Mouse (Mus musculus): ENCODE data around the gene Zmiz1. TPM values are rescaled to one million over a fixed set of nuclear protein-coding genes. Genes with fewer than 3 reads are reported as not detected.

The Zmiz1 gene
- polyA plus RNA-seq, 1 experiment from 2014 or later = 57.0 TPM

DNA sequence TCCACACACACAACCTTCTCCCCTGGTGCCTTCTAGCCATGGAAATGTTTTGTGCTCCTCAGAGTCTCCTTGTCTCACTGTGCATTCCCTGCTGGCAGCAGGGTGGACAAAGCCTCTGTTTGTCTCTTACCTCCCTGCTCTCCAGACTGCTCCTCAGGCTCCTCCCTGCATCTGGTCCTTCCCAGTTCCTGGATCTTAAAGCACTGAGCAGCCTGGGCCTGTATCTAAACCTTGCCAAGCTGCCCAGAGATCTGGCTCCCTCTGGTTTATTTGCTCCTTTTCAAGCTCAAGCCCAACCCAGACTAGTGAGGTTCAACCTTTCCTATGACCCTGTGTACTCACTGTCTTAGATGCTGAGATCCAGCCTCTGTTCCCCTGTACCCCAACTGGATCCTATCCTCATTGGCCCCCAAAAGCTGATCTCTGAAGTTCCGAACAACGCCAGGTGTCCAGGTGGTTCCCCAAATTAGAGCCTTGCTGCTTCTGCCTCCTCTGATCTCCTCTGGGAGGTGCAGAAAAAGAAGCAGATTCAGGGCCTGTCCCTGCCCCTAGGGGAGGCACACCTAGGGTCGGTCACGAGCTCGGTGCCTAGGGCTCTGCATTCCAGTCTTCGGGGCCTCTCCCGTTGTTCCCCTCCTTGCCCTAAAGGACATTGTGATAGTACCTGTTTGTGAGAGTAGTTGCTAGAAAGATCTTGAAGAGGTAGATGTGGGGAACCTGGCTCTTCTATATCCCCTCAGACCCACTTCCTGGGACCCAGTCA lies 171.8 kb downstream of the Zmiz1 start:
- peaks cover 2% of the 10 kb centered on the region for H3K36me3 ChIP-seq (ENCODE audit: control insufficient read depth, insufficient read depth, low read length)
- 0 out of 2 replicates have a peak overlapping the region, but pooled peaks have one; percentile 5 for H3K27ac ChIP-seq (ENCODE audit: low read depth, low read length)

GRCm38 (mm10) chr14:25631481-25631880 lies 172.5 kb downstream of the Zmiz1 start:
- no peak overlapping the region for H3K9ac ChIP-seq (ENCODE audit: low read depth, low read length)
- H3K4me2 ChIP-seq (replicated peaks; ENCODE audit: low read depth, low read length) = no peak overlapping the region
- WGBS = 86% methylated on average over 6 of the region's 6 CpGs
- H3K27ac ChIP-seq (ENCODE audit: low read depth, low read length) = no peak overlapping the region
- H3K9me3 ChIP-seq (ENCODE audit: control insufficient read depth, low read length) = no peaks in the 10 kb centered on the region
- H3K4me1 ChIP-seq (replicated peaks; ENCODE audit: control insufficient read depth, insufficient read depth, low read length) = peaks cover 3% of the 10 kb centered on the region; the same call in 1 of the 2 replicates
- H3K4me3 ChIP-seq (ENCODE audit: low read depth, low read length) = no peak overlapping the region
- no peaks in the 10 kb centered on the region for H3K27me3 ChIP-seq (ENCODE audit: control insufficient read depth, insufficient read depth, low read length)
- no peak for ATAC-seq (ENCODE audit: low FRiP score)
- peaks cover 7% of the 10 kb centered on the region for H3K36me3 ChIP-seq (ENCODE audit: control insufficient read depth, insufficient read depth, low read length)
- no peak for DNase-seq (ENCODE audit: low spot score)

More for the DNA sequence above, 171.8 kb downstream of the Zmiz1 start:
- no peaks in the 10 kb centered on the region for H3K27me3 ChIP-seq (ENCODE audit: control insufficient read depth, insufficient read depth, low read length)
- no peak overlapping the region for H3K9ac ChIP-seq (ENCODE audit: low read depth, low read length)
- peaks cover 3% of the 10 kb centered on the region; the same call in 1 of the 2 replicates for H3K4me1 ChIP-seq (replicated peaks; ENCODE audit: control insufficient read depth, insufficient read depth, low read length)
- no peak overlapping the region for H3K4me2 ChIP-seq (replicated peaks; ENCODE audit: low read depth, low read length)
- no peak overlapping the region for H3K4me3 ChIP-seq (ENCODE audit: low read depth, low read length)
- no peaks in the 10 kb centered on the region for H3K9me3 ChIP-seq (ENCODE audit: control insufficient read depth, low read length)
- no peak for DNase-seq (ENCODE audit: low spot score)
- 95% methylated on average over 7 of the region's 7 CpGs for WGBS
- no peak for ATAC-seq (ENCODE audit: low FRiP score)

DNA sequence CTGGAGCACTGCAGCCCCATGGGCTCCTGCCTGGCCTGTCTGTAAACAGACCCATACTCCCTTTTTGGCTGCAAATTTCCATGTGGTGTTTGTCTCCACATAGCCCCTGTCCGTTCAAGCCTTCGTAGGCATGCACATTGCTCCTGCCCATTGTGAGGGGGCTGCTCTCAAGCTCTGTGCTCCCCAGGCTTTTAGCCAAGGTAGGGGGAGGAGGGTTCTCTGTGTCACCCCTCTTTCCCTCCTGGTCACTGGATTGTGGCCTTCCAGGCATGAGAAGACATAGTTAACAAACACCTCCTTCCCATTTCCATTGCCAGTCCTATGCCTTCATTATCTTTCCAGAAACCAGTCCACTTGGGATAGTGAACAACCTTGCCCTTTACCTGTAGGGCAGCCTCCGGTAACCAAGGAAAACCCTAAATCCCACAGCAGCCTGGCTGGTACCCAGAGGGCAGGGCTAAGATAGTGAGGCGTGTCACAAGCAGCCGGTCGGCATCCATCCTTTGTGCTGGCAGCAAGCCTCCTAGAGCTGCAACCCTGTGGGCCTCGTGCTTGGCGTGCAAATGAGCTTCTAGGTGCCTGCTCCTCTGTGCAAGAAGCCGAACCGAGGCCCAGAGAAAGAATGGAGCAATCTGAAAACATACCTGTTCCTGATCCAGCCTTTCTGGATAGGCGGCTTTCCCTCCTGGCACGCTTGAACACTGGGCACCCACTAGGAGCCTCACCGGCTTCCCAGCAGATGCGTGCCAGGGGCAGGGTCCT lies 174.7 kb downstream of the Zmiz1 start:
- no peak for ATAC-seq (ENCODE audit: low FRiP score)
- H3K4me2 ChIP-seq (replicated peaks; ENCODE audit: low read depth, low read length) = no peak overlapping the region
- DNase-seq (ENCODE audit: low spot score) = no peak
- H3K27ac ChIP-seq (ENCODE audit: low read depth, low read length) = peak overlapping the region; percentile 25; the same call in 1 of the 2 replicates
- H3K4me3 ChIP-seq (ENCODE audit: low read depth, low read length) = no peak overlapping the region
- H3K9me3 ChIP-seq (ENCODE audit: control insufficient read depth, low read length) = no peaks in the 10 kb centered on the region
- peaks cover 16% of the 10 kb centered on the region for H3K36me3 ChIP-seq (ENCODE audit: control insufficient read depth, insufficient read depth, low read length)
- H3K9ac ChIP-seq (ENCODE audit: low read depth, low read length) = no peak overlapping the region
- 77% methylated on average over 14 of the region's 14 CpGs for WGBS
- H3K4me1 ChIP-seq (replicated peaks; ENCODE audit: control insufficient read depth, insufficient read depth, low read length) = peaks cover 3% of the 10 kb centered on the region; the same call in 1 of the 2 replicates
- no peaks in the 10 kb centered on the region for H3K27me3 ChIP-seq (ENCODE audit: control insufficient read depth, insufficient read depth, low read length)

DNA sequence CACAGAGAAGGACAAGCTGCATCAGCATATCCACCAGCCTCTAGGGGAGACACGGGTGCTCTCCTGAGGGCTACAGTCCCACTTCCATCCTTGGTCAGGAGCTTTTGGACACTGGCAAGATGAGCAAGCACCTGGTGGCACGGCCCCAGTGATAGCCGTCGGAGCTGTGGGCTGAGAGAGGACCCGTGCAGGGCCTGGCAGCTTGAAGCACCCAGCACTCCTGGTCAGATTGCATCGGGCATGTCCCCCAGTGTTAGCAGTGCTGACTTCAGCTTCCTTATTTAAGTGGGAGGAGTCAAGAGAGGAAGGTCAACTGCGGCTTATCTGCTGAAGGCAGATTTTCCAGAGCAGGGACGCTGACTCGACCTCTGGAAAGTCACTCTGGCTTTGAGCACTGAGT lies 175.3 kb downstream of the Zmiz1 start:
- Histone ChIP-seq H3K4me3 (ENCODE audit: low read depth, low read length) (no peak overlapping the region), H3K27me3 (ENCODE audit: control insufficient read depth, insufficient read depth, low read length) (no peaks in the 10 kb centered on the region), H3K27ac (ENCODE audit: low read depth, low read length) (0 out of 2 replicates have a peak overlapping the region, but pooled peaks have one; percentile 18), H3K36me3 (ENCODE audit: control insufficient read depth, insufficient read depth, low read length) (peaks cover 16% of the 10 kb centered on the region), H3K9me3 (ENCODE audit: control insufficient read depth, low read length) (no peaks in the 10 kb centered on the region), H3K4me1 (replicated peaks; ENCODE audit: control insufficient read depth, insufficient read depth, low read length) (peaks cover 3% of the 10 kb centered on the region; the same call in 1 of the 2 replicates), H3K9ac (ENCODE audit: low read depth, low read length) (no peak overlapping the region), H3K4me2 (replicated peaks; ENCODE audit: low read depth, low read length) (no peak overlapping the region)
- 79% methylated on average over 9 of the region's 9 CpGs for WGBS
- ATAC-seq (ENCODE audit: low FRiP score) (no peak), DNase-seq (ENCODE audit: low spot score) (no peak)

GRCm38 (mm10) chr14:25635746-25636145 lies 176.8 kb downstream of the Zmiz1 start:
- Histone ChIP-seq H3K27ac (ENCODE audit: low read depth, low read length) (no peak overlapping the region; the same call in 1 of the 2 replicates), H3K36me3 (ENCODE audit: control insufficient read depth, insufficient read depth, low read length) (peaks cover 16% of the 10 kb centered on the region), H3K9me3 (ENCODE audit: control insufficient read depth, low read length) (no peaks in the 10 kb centered on the region), H3K27me3 (ENCODE audit: control insufficient read depth, insufficient read depth, low read length) (no peaks in the 10 kb centered on the region), H3K4me1 (replicated peaks; ENCODE audit: control insufficient read depth, insufficient read depth, low read length) (peaks cover 3% of the 10 kb centered on the region; the same call in 1 of the 2 replicates), H3K4me2 (replicated peaks; ENCODE audit: low read depth, low read length) (no peak overlapping the region), H3K9ac (ENCODE audit: low read depth, low read length) (no peak overlapping the region), H3K4me3 (ENCODE audit: low read depth, low read length) (no peak overlapping the region)
- WGBS = 67% methylated on average over 12 of the region's 12 CpGs
- DNase-seq (ENCODE audit: low spot score) = no peak
- ATAC-seq (ENCODE audit: low FRiP score) = no peak

DNA sequence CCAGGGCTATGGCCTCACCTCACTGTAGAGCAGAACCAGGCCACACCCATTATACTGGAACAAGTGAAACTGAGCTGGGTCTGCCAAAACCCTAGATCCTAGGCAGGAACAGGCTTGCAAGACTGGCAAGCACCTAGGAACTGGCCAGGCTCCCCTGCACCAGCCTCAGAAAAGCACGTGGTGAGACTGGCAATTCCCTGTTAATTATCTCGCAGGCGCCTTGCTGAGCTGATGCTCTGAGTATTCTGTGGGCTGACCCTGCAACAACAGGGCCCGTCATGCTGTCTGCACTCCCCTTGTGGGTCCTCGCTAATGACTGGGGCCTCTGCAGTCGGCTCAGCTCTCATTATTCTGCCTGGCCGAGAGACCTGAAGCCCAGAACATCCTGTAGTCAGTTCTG lies 177.3 kb downstream of the Zmiz1 start:
- H3K36me3 ChIP-seq (ENCODE audit: control insufficient read depth, insufficient read depth, low read length) = peaks cover 16% of the 10 kb centered on the region
- no peaks in the 10 kb centered on the region for H3K9me3 ChIP-seq (ENCODE audit: control insufficient read depth, low read length)
- H3K27me3 ChIP-seq (ENCODE audit: control insufficient read depth, insufficient read depth, low read length) = no peaks in the 10 kb centered on the region
- H3K4me3 ChIP-seq (ENCODE audit: low read depth, low read length) = no peak overlapping the region
- 48% methylated on average over 7 of the region's 7 CpGs for WGBS
- no peak overlapping the region; the same call in 1 of the 2 replicates for H3K27ac ChIP-seq (ENCODE audit: low read depth, low read length)
- H3K4me1 ChIP-seq (replicated peaks; ENCODE audit: control insufficient read depth, insufficient read depth, low read length) = peaks cover 3% of the 10 kb centered on the region; the same call in 1 of the 2 replicates
- no peak for DNase-seq (ENCODE audit: low spot score)
- H3K4me2 ChIP-seq (replicated peaks; ENCODE audit: low read depth, low read length) = no peak overlapping the region
- no peak for ATAC-seq (ENCODE audit: low FRiP score)
- H3K9ac ChIP-seq (ENCODE audit: low read depth, low read length) = no peak overlapping the region

GRCm38 (mm10) chr14:25639120-25639758 lies 180.3 kb downstream of the Zmiz1 start:
- 81% methylated on average over 11 of the region's 11 CpGs for WGBS
- Histone ChIP-seq H3K4me2 (replicated peaks; ENCODE audit: low read depth, low read length) (no peak overlapping the region), H3K9me3 (ENCODE audit: control insufficient read depth, low read length) (no peaks in the 10 kb centered on the region), H3K4me1 (replicated peaks; ENCODE audit: control insufficient read depth, insufficient read depth, low read length) (peaks cover 3% of the 10 kb centered on the region; the same call in 1 of the 2 replicates), H3K4me3 (ENCODE audit: low read depth, low read length) (no peak overlapping the region), H3K27me3 (ENCODE audit: control insufficient read depth, insufficient read depth, low read length) (no peaks in the 10 kb centered on the region), H3K36me3 (ENCODE audit: control insufficient read depth, insufficient read depth, low read length) (peaks cover 21% of the 10 kb centered on the region), H3K27ac (ENCODE audit: low read depth, low read length) (no peak overlapping the region), H3K9ac (ENCODE audit: low read depth, low read length) (no peak overlapping the region)
- DNase-seq (ENCODE audit: low spot score) = no peak
- ATAC-seq (ENCODE audit: low FRiP score) = no peak

DNA sequence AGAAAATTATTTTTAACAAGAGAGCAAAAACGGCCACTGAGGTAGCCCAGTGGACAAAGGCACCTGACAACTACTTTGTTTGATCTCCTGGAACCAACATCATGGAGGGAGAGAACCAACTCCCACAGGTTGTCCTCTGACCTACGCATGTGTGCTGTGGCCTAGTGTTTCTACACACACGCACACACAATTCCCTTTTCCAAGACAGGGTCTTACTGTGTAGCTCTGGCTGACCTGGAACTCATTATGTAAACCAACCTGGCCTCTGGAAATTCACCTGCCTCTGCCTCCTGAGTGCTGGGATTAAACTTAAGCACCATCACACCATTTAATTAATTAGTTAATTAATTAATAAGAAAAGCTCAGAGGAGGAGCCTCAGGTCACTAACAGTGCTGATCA lies 181.0 kb downstream of the Zmiz1 start:
- Histone ChIP-seq H3K9me3 (ENCODE audit: control insufficient read depth, low read length) (no peaks in the 10 kb centered on the region), H3K36me3 (ENCODE audit: control insufficient read depth, insufficient read depth, low read length) (peaks cover 22% of the 10 kb centered on the region), H3K4me2 (replicated peaks; ENCODE audit: low read depth, low read length) (no peak overlapping the region), H3K9ac (ENCODE audit: low read depth, low read length) (no peak overlapping the region), H3K4me3 (ENCODE audit: low read depth, low read length) (no peak overlapping the region), H3K27ac (ENCODE audit: low read depth, low read length) (no peak overlapping the region), H3K4me1 (replicated peaks; ENCODE audit: control insufficient read depth, insufficient read depth, low read length) (peaks cover 3% of the 10 kb centered on the region; the same call in 1 of the 2 replicates), H3K27me3 (ENCODE audit: control insufficient read depth, insufficient read depth, low read length) (no peaks in the 10 kb centered on the region)
- DNase-seq (ENCODE audit: low spot score) (no peak), ATAC-seq (ENCODE audit: low FRiP score) (no peak)
- WGBS = 91% methylated on average over 3 of the region's 3 CpGs

Measured in hindbrain, embryonic 11.5 days (tissue).